Mouse (Mus musculus) retina, embryonic 14.5 days (tissue): ENCODE results near the gene Olfr689.
"Not testable (repeated sequence)": the region's sequence is repeated elsewhere in the genome, so short reads cannot be mapped to it uniquely, and the experiment has no call there.

Experiments
- DNase-seq: peaks from one replicate; pipeline ENCODE4 v3.0.0-alpha.2; 2015; ENCODE audit warnings: low spot score

Olfr689 gene

GRCm38 (mm10) chr7:105310865-105311264 is at the start of gene Olfr689:
Gene Olfr689 (plus strand): TSS chr7:105311165.
- no peak for DNase-seq

DNA sequence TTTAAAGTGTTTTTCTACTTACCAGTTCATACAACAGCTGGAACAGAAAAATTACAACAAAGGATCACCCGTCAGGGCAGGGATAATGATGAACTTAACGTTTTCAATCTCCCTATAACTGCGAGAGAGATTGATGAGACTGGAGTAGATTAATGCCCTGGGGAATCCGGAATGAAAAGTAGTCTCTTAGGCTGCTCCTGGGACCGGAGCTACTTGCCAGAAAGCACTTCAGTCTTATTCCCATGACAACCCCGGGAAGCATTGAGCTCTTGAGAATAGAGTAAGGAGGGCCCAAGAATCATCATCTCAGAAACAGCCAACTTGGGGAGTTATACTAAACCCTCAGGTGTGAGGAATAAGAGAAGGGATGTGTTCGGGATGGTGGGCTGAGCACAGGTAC is 38.5 kb upstream of the Olfr689 start:
- no peak for DNase-seq

DNA sequence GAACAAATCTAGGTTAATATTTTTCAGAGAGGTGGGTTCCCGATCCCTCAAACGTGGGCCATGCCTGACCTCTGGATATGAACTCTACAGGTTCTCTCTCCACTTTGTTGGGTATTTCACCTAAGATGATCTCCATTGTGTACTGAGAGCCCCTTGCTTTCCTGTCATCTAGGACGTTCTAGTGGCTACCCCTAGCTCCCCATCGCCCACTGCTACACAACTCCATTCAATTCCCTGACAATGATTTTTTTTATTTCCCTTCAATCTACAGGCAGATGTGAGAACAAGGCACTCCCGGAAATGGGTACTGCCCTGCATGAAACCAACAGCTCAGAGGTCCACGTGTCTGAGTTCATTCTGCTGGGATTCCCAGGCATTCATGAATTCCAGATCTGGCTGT is 23.2 kb upstream of the Olfr689 start, which contains the start of gene Olfr688:
Gene Olfr688 (plus strand): TSS at position 301 of the 400 bp plus-strand sequence.
- no peak for DNase-seq

- DNase-seq: no peak
These were observed 20.9 kb upstream of the Olfr689 start for GRCm38 (mm10) chr7:105290051-105290450.

DNA sequence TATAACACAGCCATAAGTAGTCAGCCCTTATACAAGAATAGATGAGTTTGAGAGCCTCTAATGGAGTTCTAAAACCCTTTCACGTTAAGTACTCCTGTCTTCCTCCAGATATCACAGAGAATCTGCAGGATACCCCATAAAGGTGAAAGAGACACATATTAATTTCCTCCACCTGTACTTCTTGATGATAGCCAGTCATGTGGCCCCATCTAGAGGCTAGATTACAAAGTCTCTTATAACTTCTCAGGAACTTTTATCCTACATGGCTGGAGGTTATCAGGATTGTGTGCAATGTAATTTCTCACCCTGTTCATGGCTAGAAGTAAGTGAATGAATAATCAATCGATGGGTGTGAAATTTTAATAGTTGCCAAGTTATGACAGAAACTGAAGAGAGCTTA is 14.3 kb downstream of the Olfr689 start:
- DNase-seq: no peak

DNA sequence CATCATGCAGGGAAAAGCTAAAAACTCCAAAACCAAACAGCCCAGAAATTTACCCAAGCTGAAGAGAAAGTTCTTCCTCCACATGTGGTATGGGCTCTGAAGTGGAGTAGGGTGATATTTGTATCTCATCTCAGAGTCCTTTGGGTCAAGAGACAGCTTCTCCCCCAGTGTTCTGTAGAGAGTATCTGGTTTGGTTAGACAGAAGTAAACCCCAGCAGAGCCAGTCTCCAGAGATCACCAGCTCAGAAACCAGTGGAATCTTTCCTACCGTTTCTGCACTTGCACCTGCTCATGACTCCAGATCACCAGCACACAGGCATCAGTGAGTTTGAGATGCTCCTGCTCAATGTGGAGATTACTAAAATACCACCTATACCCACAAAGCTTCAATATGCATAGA is 23.0 kb downstream of the Olfr689 start, which contains the start of gene Olfr690:
Gene Olfr690 (minus strand): TSS at position 101 of the 400 bp plus-strand sequence.
- no peak for DNase-seq

DNA sequence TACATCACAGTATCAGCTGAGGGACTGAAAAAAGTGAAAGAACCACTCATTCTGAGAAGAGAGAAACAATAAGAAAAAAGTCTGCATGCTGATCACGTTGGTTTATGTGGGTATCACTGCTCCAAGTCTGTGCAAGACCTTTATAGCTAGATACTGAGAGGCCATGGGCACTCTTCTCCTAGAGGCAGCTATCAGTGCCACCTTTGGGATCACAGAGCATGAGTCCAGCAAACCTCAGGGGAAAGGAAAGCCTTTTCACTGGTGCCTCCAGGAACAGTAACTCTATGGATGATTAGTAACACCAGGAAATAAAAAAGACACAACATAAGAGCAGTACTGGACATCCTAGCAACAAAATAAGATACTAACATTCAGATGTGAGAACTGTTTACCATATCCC is 31.2 kb downstream of the Olfr689 start, which contains the start of gene Olfr691:
Gene Olfr691 (minus strand): TSS at position 101 of the 400 bp plus-strand sequence.
- no peak for DNase-seq

DNA sequence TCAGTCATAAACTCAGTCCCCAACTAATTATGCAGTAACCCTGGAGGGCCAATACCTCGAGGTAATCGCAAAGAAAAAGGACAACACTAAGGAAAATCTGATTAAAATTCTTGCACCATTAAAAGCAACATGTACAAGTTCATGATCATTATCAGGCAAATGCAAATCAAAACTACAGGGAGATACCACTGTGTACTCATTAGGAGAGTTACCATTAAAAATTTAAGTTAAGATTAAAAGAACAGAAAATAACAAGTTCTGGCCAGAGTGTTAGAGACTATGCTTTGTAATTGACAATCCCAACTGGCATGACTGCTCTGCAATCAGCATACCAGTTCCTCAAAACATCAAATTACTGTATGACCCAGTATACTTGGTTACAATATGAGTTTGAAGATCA is 31.8 kb downstream of the Olfr689 start:
- no peak for DNase-seq

- not testable (repeated sequence) for DNase-seq
These were observed 45.1 kb downstream of the Olfr689 start for GRCm38 (mm10) chr7:105356064-105356463.

GRCm38 (mm10) chr7:105356487-105356886 is 45.5 kb downstream of the Olfr689 start:
- not testable (repeated sequence) for DNase-seq

DNA sequence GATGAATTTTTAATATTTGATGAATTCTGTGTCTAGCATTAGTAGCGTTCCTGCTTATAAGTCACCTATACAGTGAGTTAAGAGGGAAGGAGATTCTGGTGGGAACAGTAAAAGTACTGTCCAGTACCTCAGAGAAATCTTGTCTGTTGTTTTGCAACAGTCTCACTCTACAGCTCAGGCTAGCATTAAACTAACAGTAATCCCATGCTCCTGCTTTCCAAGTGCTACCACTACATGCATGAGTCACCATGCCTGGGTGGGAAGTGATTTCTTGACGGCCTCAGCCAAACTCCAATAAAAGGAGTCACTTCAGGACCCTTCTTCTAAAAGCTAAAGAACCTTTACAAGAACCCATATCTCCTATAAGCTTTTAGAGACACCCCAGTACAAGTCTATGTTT is 50.7 kb downstream of the Olfr689 start:
- no peak for DNase-seq

GRCm38 (mm10) chr7:105367268-105367667 is 56.3 kb downstream of the Olfr689 start:
- DNase-seq: no peak

DNA sequence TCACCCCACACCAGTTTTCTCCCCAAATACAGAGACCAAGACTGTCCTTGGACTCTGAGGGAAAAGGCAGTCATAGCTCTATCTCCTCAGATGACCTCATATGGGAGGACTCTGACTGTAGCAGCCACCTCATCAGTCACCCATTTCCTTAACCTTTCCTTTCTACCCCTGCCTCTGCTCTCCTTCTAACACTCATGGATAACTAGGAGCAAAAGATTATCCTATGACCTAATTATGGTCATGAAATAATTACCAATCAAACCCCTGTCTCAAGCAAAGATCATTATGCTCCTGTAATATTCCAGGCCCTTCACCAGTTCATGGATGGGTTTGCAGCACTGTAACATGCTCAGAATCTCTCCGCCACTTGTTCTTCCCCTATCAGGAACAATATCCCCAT is 57.0 kb downstream of the Olfr689 start, which contains the start of gene Olfr692:
Gene Olfr692 (plus strand): TSS at position 301 of the 400 bp plus-strand sequence.
- DNase-seq: no peak

DNA sequence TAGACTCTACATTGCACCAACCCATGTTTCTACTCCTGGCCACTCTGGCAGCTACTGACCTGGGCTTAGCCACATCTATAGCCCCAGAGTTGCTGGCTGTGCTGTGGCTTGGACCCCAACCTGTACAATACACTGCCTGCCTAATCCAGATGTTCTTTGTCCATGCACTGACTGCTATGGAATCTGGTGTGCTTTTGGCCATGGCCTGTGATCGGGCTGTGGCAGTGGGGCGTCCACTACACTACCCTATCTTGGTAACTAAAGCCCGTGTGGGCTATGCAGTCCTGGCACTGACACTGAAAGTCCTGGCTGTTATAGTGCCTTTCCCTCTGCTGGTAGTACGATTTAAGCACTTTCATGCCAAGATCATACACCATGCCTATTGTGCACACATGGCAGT is 57.6 kb downstream of the Olfr689 start:
- DNase-seq: no peak
